Mouse (Mus musculus) myocyte (in vitro differentiated cells): Measurements from ENCODE around the gene Pdlim5.

Source experiments
- CEBPB ChIP-seq: IDR thresholded peaks from 2 replicates; pipeline ENCODE4 v1.6.1; 2011; ENCODE audit warnings: mild to moderate bottlenecking, moderate library complexity; ENCODE audit not compliant: poor library complexity, insufficient read depth, severe bottlenecking
- E2F4 ChIP-seq: IDR thresholded peaks from one replicate; pipeline ENCODE4 v1.6.1; 2011; ENCODE audit warnings: mild to moderate bottlenecking, control low read depth, moderate library complexity; ENCODE audit not compliant: insufficient read depth
- MAX ChIP-seq: IDR thresholded peaks from one replicate; pipeline ENCODE4 v1.6.1; 2011; ENCODE audit warnings: low read depth, mild to moderate bottlenecking, control low read depth
- MYOG ChIP-seq, 3 experiments: IDR thresholded peaks; one replicate each; pipeline ENCODE4 v1.6.1; 2011; ENCODE audit warnings: control low read depth in 2 of 3, low read depth in 2 of 3, mild to moderate bottlenecking in 2 of 3; ENCODE audit not compliant: insufficient read length in 2 of 3, control insufficient read depth in 1 of 3, insufficient read depth in 1 of 3
- POLR2A ChIP-seq: IDR thresholded peaks from one replicate; pipeline ENCODE4 v1.6.1; 2011; ENCODE audit warnings: low read depth, mild to moderate bottlenecking, control low read depth, moderate library complexity; ENCODE audit not compliant: insufficient read length
- POLR2AphosphoS2 ChIP-seq: IDR thresholded peaks from one replicate; pipeline ENCODE4 v1.6.1; 2011; ENCODE audit warnings: low read depth, control low read depth; ENCODE audit not compliant: insufficient read length
- TCF12 ChIP-seq: IDR thresholded peaks from one replicate; pipeline ENCODE4 v1.6.1; 2011; ENCODE audit warnings: mild to moderate bottlenecking, control low read depth; ENCODE audit not compliant: poor library complexity, insufficient read depth, severe bottlenecking
- USF1 ChIP-seq: IDR thresholded peaks from one replicate; pipeline ENCODE4 v1.6.1; 2011; ENCODE audit warnings: low read depth, mild to moderate bottlenecking, control low read depth, moderate library complexity

DNA sequence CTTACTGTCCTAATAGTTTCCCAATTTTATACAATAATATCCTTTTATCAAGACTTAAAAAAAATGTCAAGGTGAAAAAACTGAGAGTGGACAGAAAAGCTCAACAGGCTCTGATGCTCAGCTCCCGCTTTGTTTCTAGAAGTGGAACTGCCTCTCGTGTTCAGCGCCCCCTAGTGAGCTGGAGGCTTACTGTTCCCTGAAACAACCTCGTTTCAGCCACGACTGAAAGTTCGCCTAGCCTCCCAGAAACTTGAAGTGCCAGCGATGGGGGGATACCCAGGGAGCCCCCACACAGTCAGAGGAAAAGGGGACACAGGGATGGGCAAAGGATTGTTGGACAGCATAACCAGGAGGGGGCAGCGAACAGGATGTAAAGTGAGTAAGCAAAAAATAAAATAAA is 199.4 kb downstream of the Pdlim5 start:
- TF ChIP-seq CEBPB (no peak), POLR2A (no peak), USF1 (no peak), MAX (no peak), POLR2AphosphoS2 (no peak), TCF12 (no peak), E2F4 (no peak), MYOG (IDR thresholded peaks at IDR 0.05; ENCODE audit: control insufficient read depth in 1 of 3, insufficient read depth in 1 of 3, insufficient read length in 2 of 3, low read depth in 2 of 3) (no peak)
